Mouse (Mus musculus) intestine, embryonic 16.5 days (tissue): ENCODE results near the gene Btrc. TPM values are rescaled to one million over a fixed set of nuclear protein-coding genes. Genes with fewer than 3 reads are reported as not detected.

ENCODE experiments used
- ATAC-seq: fragments of 200-750 bp; cut with Nextera tagmentation; 2 replicates; pipeline ENCODE4 v1.8.0; 2017; ENCODE audit warnings: moderate TSS enrichment, moderate library complexity
- H3K27ac ChIP-seq: fragments of 300-500 bp; sonication (generic); 2 replicates; pipeline ENCODE4 v1.5.1; 2014; ENCODE audit warnings: mild to moderate bottlenecking, low read length
- H3K27me3 ChIP-seq: fragments of 300-500 bp; sonication (generic); replicated peaks from 2 replicates; pipeline ENCODE4 v1.6.1; 2014; ENCODE audit warnings: low read length, control low read depth, mixed read lengths; ENCODE audit not compliant: control insufficient read depth, insufficient read depth
- H3K36me3 ChIP-seq: fragments of 300-500 bp; sonication (generic); 2 replicates; pipeline ENCODE4 v1.6.1; 2014; ENCODE audit warnings: low read length, control low read depth; ENCODE audit not compliant: control insufficient read depth, insufficient read depth
- H3K4me1 ChIP-seq: fragments of 300-500 bp; sonication (generic); 2 replicates; pipeline ENCODE4 v1.6.1; 2014; ENCODE audit warnings: low read length, control low read depth, mixed read lengths; ENCODE audit not compliant: control insufficient read depth, insufficient read depth
- H3K4me2 ChIP-seq: fragments of 300-500 bp; sonication (generic); 2 replicates; pipeline ENCODE4 v1.6.1; 2014; ENCODE audit warnings: low read depth, low read length, control low read depth
- H3K4me3 ChIP-seq: fragments of 300-500 bp; sonication (generic); 2 replicates; pipeline ENCODE4 v1.5.1; 2014; ENCODE audit warnings: mild to moderate bottlenecking, low read length
- H3K9ac ChIP-seq: fragments of 300-500 bp; sonication (generic); 2 replicates; pipeline ENCODE4 v1.6.1; 2014; ENCODE audit warnings: low read depth, low read length
- H3K9me3 ChIP-seq: fragments of 300-500 bp; sonication (generic); 2 replicates; pipeline ENCODE4 v1.6.1; 2016; ENCODE audit warnings: low read length, control low read depth; ENCODE audit not compliant: control insufficient read depth
- WGBS: fragments of 180-500 bp; shearing (Covaris S2); extraction: QIAGEN DNeasy Blood & Tissue Kit; methylation state at CpG from one replicate; pipeline ENCODE4 v1.1.7; 2014; 5-methylcytosine and 5-hydroxymethylcytosine counted together
- polyA plus RNA-seq: library from polyadenylated mRNA; unstranded; fragments of >200 nt; fragmentation: Nextera tagmentation; extraction: Ambion mirVana; gene quantifications from 2 replicates; pipeline ENCODE4 v1.2.1, GENCODE M21; 2015

The Btrc gene
- polyA plus RNA-seq, 1 experiment from 2014 or later = 30.4 TPM

- no peak overlapping the region for H3K4me3 ChIP-seq
- no peak overlapping the region for H3K9ac ChIP-seq
- H3K27me3 ChIP-seq = no peaks in the 10 kb centered on the region
- 88% methylated on average over 7 of the region's 7 CpGs for WGBS
- no peaks in the 10 kb centered on the region for H3K9me3 ChIP-seq
- peaks cover 30% of the 10 kb centered on the region for H3K4me1 ChIP-seq
- H3K36me3 ChIP-seq = 0 out of 2 replicates have a peak, but pooled peaks cover 9% of the 10 kb centered on the region
- no peak overlapping the region for H3K4me2 ChIP-seq
- ATAC-seq = no peak
- H3K27ac ChIP-seq = no peak overlapping the region
Observed at GRCm38 (mm10) chr19:45579416-45579815, 215.9 kb downstream of the Btrc start.

Other genes with a start within 250 kb of the Btrc start
- gene Tlx1, start 213.1 kb upstream of the Btrc start, polyA plus RNA-seq = 0.06 TPM in 1 of 2 replicates, not detected in the other
- gene Lbx1, start 127.9 kb upstream of the Btrc start, polyA plus RNA-seq = not detected in 2 replicates
- 14.5 and 14.7 TPM in 2 replicates for gene Poll, start 196.8 kb downstream of the Btrc start, polyA plus RNA-seq
- 30.4 and 34.6 TPM in 2 replicates for gene Gm17018, start 196.9 kb downstream of the Btrc start, polyA plus RNA-seq